Mouse (Mus musculus): ENCODE data around the gene Dok7.

Dok7 gene

GRCm38 (mm10) chr5:35117633-35118032 lies 61.1 kb downstream of the Dok7 start:
- DNase-seq (ENCODE audit: low read depth, low spot score), result no peak

- DNase-seq (ENCODE audit: low read depth, low spot score), result no peak
Observed at GRCm38 (mm10) chr5:35118418-35118817, 61.9 kb downstream of the Dok7 start.

- no peak for DNase-seq (ENCODE audit: low read depth, low spot score)
Observed at GRCm38 (mm10) chr5:35120024-35120423, 63.5 kb downstream of the Dok7 start.

GRCm38 (mm10) chr5:35129208-35129607 lies 72.6 kb downstream of the Dok7 start:
- DNase-seq (ENCODE audit: low read depth, low spot score), result peak; percentile 15

- no peak for DNase-seq (ENCODE audit: low read depth, low spot score)
Observed at GRCm38 (mm10) chr5:35129767-35130191, 73.2 kb downstream of the Dok7 start.

GRCm38 (mm10) chr5:35131237-35131636 lies 74.7 kb downstream of the Dok7 start:
- DNase-seq (ENCODE audit: low read depth, low spot score), result peak; percentile 10

- DNase-seq (ENCODE audit: low read depth, low spot score), result peak; percentile 76
Observed at GRCm38 (mm10) chr5:35131773-35132172, 75.2 kb downstream of the Dok7 start.

GRCm38 (mm10) chr5:35132278-35132980 lies 75.9 kb downstream of the Dok7 start:
- no peak for DNase-seq (ENCODE audit: low read depth, low spot score)

GRCm38 (mm10) chr5:35133468-35133867 lies 76.9 kb downstream of the Dok7 start:
- no peak for DNase-seq (ENCODE audit: low read depth, low spot score)

- no peak for DNase-seq (ENCODE audit: low read depth, low spot score)
Observed at GRCm38 (mm10) chr5:35134286-35134685, 77.7 kb downstream of the Dok7 start.

GRCm38 (mm10) chr5:35135903-35136302 lies 79.3 kb downstream of the Dok7 start:
- DNase-seq (ENCODE audit: low read depth, low spot score), result no peak
